Mouse (Mus musculus) lung, postnatal 0 days (tissue): ENCODE measurements around the gene Rgs7bp. TPM values are rescaled to one million over a fixed set of nuclear protein-coding genes. Genes with fewer than 3 reads are reported as not detected.

Experiments used
- ATAC-seq: fragments of 200-750 bp; cut with Nextera tagmentation; 2 replicates; pipeline ENCODE4 v1.8.0; 2017; ENCODE audit warnings: moderate library complexity
- DNase-seq: peaks from one replicate; pipeline ENCODE4 v3.0.0-alpha.2; 2016; ENCODE audit warnings: low spot score
- H3K27ac ChIP-seq: fragments of 300-500 bp; sonication (generic); 2 replicates; pipeline ENCODE4 v1.5.1; 2014; ENCODE audit warnings: antibody characterized with exemption, mild to moderate bottlenecking, low read length, mixed read lengths
- H3K27me3 ChIP-seq: fragments of 300-500 bp; sonication (generic); replicated peaks from 2 replicates; pipeline ENCODE4 v1.6.1; 2014; ENCODE audit warnings: low read length, mixed read lengths; ENCODE audit not compliant: insufficient read depth
- H3K36me3 ChIP-seq: fragments of 300-500 bp; sonication (generic); 2 replicates; pipeline ENCODE4 v1.6.1; 2014; ENCODE audit warnings: low read length, mixed read lengths; ENCODE audit not compliant: insufficient read depth
- H3K4me1 ChIP-seq: fragments of 300-500 bp; sonication (generic); 2 replicates; pipeline ENCODE4 v1.6.1; 2014; ENCODE audit warnings: antibody characterized with exemption, low read depth, low read length, mixed read lengths; ENCODE audit not compliant: insufficient read depth
- H3K4me2 ChIP-seq: fragments of 300-500 bp; sonication (generic); replicated peaks from 2 replicates; pipeline ENCODE4 v1.6.1; 2014; ENCODE audit warnings: low read depth, mild to moderate bottlenecking, low read length, moderate library complexity, mixed read lengths
- H3K4me3 ChIP-seq: fragments of 300-500 bp; sonication (generic); 2 replicates; pipeline ENCODE4 v1.5.1; 2014; ENCODE audit warnings: low read depth, low read length
- H3K9ac ChIP-seq: fragments of 300-500 bp; sonication (generic); replicated peaks from 2 replicates; pipeline ENCODE4 v1.6.1; 2014; ENCODE audit warnings: low read depth, mild to moderate bottlenecking
- H3K9me3 ChIP-seq: fragments of 300-500 bp; sonication (generic); 2 replicates; pipeline ENCODE4 v1.6.1; 2016; ENCODE audit warnings: low read length, mixed read lengths
- CTCF ChIP-seq: IDR thresholded peaks from 2 replicates; pipeline ENCODE4 v1.5.1; 2016; ENCODE audit warnings: antibody characterized with exemption, mild to moderate bottlenecking
- EP300 ChIP-seq: IDR thresholded peaks from 2 replicates; pipeline ENCODE4 v1.6.1; 2016; ENCODE audit warnings: antibody characterized with exemption, mild to moderate bottlenecking, control low read depth
- WGBS: fragments of 180-500 bp; shearing (Covaris S2); extraction: QIAGEN DNeasy Blood & Tissue Kit; methylation state at CpG from one replicate; pipeline ENCODE4 v1.1.7; 2014; 5-methylcytosine and 5-hydroxymethylcytosine counted together
- polyA plus RNA-seq: library from polyadenylated mRNA; unstranded; fragments of >200 nt; fragmentation: Nextera tagmentation; extraction: Ambion mirVana; gene quantifications from 2 replicates; pipeline ENCODE4 v1.2.1, GENCODE M21; 2015

The Rgs7bp gene
- polyA plus RNA-seq, 1 experiment from 2014 or later, result 1.0 TPM

- TF ChIP-seq CTCF, result 0 out of 2 replicates have a peak, but pooled peaks have one; percentile 7
- no peak for TF ChIP-seq EP300
- 44% methylated on average over 6 of the region's 7 CpGs for WGBS
- Histone ChIP-seq H3K9ac (no peak overlapping the region), H3K27me3 (no peaks in the 10 kb centered on the region), H3K4me3 (no peak overlapping the region), H3K9me3 (no peaks in the 10 kb centered on the region), H3K4me2 (no peak overlapping the region), H3K36me3 (no peaks in the 10 kb centered on the region), H3K4me1 (no peaks in the 10 kb centered on the region), H3K27ac (no peak overlapping the region)
- ATAC-seq (no peak; the same call in 1 of the 2 replicates), DNase-seq (peak; percentile 24)
Measured at GRCm38 (mm10) chr13:105066890-105067845, 12.4 kb upstream of the Rgs7bp start.

DNA sequence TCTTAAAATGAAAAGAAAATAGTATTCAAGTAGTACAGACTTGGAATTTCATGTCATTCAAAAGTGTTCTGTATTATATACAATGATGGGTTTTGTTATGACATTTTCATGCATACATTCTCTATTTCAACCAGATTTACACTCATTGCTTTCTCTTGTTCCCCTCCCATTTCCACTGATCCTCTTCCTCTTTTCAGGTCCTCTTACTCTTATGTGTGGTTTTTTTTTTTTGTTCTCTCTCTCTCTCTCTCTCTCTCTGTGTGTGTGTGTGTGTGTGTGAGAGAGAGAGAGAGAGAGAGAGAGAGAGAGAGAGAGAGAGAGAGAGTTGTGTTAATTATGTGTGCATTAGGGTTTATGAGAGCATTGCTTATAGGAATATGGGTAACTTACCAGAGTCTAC lies 11.4 kb upstream of the Rgs7bp start:
- Histone ChIP-seq H3K9ac (no peak overlapping the region), H3K27me3 (no peaks in the 10 kb centered on the region), H3K27ac (no peak overlapping the region), H3K4me2 (no peak overlapping the region), H3K9me3 (no peaks in the 10 kb centered on the region), H3K4me3 (no peak overlapping the region), H3K36me3 (no peaks in the 10 kb centered on the region), H3K4me1 (no peaks in the 10 kb centered on the region)
- no peak for ATAC-seq
- TF ChIP-seq EP300 (no peak), CTCF (no peak)
- no peak for DNase-seq

DNA sequence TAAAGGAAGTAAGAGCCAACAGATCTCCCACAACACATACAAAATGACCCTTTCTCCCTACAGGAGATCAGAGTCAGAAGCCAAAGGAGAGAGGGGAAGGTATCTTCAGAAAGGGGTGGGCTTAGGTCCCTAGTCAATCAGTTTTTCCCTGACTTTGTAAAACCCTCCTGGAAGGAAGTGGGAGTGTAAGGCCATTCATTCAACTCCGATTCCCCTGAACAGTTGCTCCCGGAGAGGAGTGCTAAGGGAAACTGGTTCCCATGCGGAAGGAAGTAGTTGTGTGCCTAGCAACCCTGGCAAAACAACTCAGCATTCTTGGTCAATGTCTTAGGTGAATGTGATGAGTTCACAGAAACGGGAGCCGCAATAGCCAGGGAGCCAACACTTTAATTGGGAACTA lies 644 bp upstream of the Rgs7bp start:
- Histone ChIP-seq H3K27ac (no peak overlapping the region), H3K27me3 (peaks cover 8% of the 10 kb centered on the region; the same call in 1 of the 2 replicates), H3K9ac (no peak overlapping the region), H3K4me3 (0 out of 2 replicates have a peak overlapping the region, but pooled peaks have one; percentile 57), H3K4me1 (peaks cover 8% of the 10 kb centered on the region; the same call in 1 of the 2 replicates), H3K4me2 (peak overlapping the region; percentile 96), H3K9me3 (no peaks in the 10 kb centered on the region), H3K36me3 (no peaks in the 10 kb centered on the region)
- 14% methylated on average over 5 of the region's 5 CpGs for WGBS
- ATAC-seq (peak; percentile 45), DNase-seq (peak; percentile 69)
- TF ChIP-seq EP300 (no peak), CTCF (no peak)

GRCm38 (mm10) chr13:105054941-105055309 lies 195 bp upstream of the Rgs7bp start:
- Histone ChIP-seq H3K9ac (0 out of 2 replicates have a peak overlapping the region, but pooled peaks have one; percentile 12), H3K36me3 (no peaks in the 10 kb centered on the region), H3K27ac (no peak overlapping the region), H3K4me1 (peaks cover 8% of the 10 kb centered on the region; the same call in 1 of the 2 replicates), H3K4me2 (peak overlapping the region; percentile 96), H3K9me3 (no peaks in the 10 kb centered on the region), H3K27me3 (peaks cover 8% of the 10 kb centered on the region; the same call in 1 of the 2 replicates), H3K4me3 (peak overlapping the region; percentile 57)
- no peak for TF ChIP-seq CTCF
- TF ChIP-seq EP300, result no peak
- peak; percentile 48 for DNase-seq
- peak; percentile 44; the same call in 1 of the 2 replicates for ATAC-seq
- WGBS, result 1% methylated on average over 8 of the region's 8 CpGs

DNA sequence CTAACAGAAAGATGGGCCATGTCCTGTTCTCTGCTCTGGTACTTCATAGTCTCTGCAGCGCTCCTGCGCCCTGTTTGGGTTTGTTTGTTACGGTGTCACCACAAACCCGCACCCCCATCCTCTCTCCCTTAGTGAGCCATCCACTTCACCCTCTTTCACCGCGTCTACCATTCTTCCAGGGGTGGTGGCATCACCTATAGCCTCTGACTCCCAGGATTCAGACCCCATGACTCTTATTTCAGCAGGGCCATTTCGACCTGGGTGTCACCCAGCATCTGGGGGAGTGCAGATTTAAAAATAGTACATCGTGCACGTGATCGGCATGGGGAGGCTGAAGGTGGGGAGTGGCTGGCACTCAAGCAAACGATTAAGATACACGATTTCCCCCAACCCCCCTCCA lies 1.1 kb downstream of the Rgs7bp start:
- ATAC-seq, result no peak
- Histone ChIP-seq H3K27ac (no peak overlapping the region), H3K36me3 (no peaks in the 10 kb centered on the region)

DNA sequence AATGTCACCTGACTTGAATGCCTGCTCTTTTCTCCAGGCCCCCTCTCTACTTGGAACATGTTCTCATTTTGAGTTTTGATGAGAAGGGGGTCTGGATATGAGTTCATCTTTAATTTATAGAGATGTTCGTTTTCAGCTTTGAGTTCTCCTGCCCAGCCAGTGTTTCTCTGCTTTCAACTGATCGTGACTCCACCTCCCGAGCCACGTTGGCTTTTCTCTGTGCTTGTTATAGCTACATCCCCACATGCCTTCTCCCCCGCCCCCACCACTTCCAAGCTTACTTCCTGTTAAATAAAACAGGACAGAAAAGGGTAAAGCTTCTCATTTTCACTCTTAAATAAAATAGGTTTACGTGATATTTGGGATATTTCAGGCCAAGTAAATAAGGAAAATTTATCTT lies 3.3 kb downstream of the Rgs7bp start:
- ATAC-seq, result no peak
- no peak for DNase-seq

More for the DNA sequence above, 1.1 kb downstream of the Rgs7bp start:
- H3K27me3 ChIP-seq, result peaks cover 8% of the 10 kb centered on the region; the same call in 1 of the 2 replicates
- no peak overlapping the region for H3K9ac ChIP-seq
- peaks cover 8% of the 10 kb centered on the region; the same call in 1 of the 2 replicates for H3K4me1 ChIP-seq
- peak overlapping the region; percentile 96 for H3K4me2 ChIP-seq
- WGBS, result 4% methylated on average over 12 of the region's 12 CpGs
- H3K9me3 ChIP-seq, result no peaks in the 10 kb centered on the region
- TF ChIP-seq EP300 (no peak), CTCF (no peak)
- no peak for DNase-seq
- peak overlapping the region; percentile 57 for H3K4me3 ChIP-seq

More for the DNA sequence above, 3.3 kb downstream of the Rgs7bp start:
- H3K4me2 ChIP-seq, result no peak overlapping the region
- TF ChIP-seq EP300, result no peak
- no peak for TF ChIP-seq CTCF
- no peak overlapping the region for H3K9ac ChIP-seq
- H3K36me3 ChIP-seq, result no peaks in the 10 kb centered on the region
- no peak overlapping the region for H3K27ac ChIP-seq
- no peaks in the 10 kb centered on the region for H3K9me3 ChIP-seq
- no peak overlapping the region for H3K4me3 ChIP-seq
- peaks cover 8% of the 10 kb centered on the region; the same call in 1 of the 2 replicates for H3K27me3 ChIP-seq
- 33% methylated on average over 6 of the region's 6 CpGs for WGBS
- peaks cover 8% of the 10 kb centered on the region; the same call in 1 of the 2 replicates for H3K4me1 ChIP-seq
